Mouse (Mus musculus) erythroblast, embryonic 14.5 days (primary cell): Measurements from ENCODE around the gene Mical3.

Source experiments
- GATA1 ChIP-seq: IDR thresholded peaks from 2 replicates; pipeline ENCODE4 v1.6.1; 2012; ENCODE audit warnings: low read length, inconsistent platforms, mixed read lengths
- TAL1 ChIP-seq: IDR thresholded peaks from 3 replicates; pipeline ENCODE4 v1.6.1; 2012; ENCODE audit warnings: low read length, inconsistent platforms, mixed read lengths

- TF ChIP-seq GATA1 = no peak
- no peak for TF ChIP-seq TAL1
These were observed 63.2 kb downstream of the Mical3 start for GRCm38 (mm10) chr6:121067426-121068086.
